Mouse (Mus musculus) intestine, postnatal 0 days (tissue): ENCODE data around the gene Glo1. TPM values are rescaled to one million over a fixed set of nuclear protein-coding genes. Genes with fewer than 3 reads are reported as not detected.

Experiments used
- ATAC-seq: fragments of 200-750 bp; cut with Nextera tagmentation; 2 replicates; pipeline ENCODE4 v1.8.0; 2017; ENCODE audit warnings: mild to moderate bottlenecking, moderate TSS enrichment, moderate library complexity
- H3K27ac ChIP-seq: fragments of 300-500 bp; sonication (generic); 2 replicates; pipeline ENCODE4 v1.5.1; 2014; ENCODE audit warnings: mild to moderate bottlenecking, low read depth, low read length, moderate library complexity
- H3K27me3 ChIP-seq: fragments of 300-500 bp; sonication (generic); replicated peaks from 2 replicates; pipeline ENCODE4 v1.6.1; 2014; ENCODE audit warnings: low read length, mixed read lengths; ENCODE audit not compliant: control insufficient read depth, insufficient read depth
- H3K36me3 ChIP-seq: fragments of 300-500 bp; sonication (generic); 2 replicates; pipeline ENCODE4 v1.6.1; 2014; ENCODE audit warnings: mild to moderate bottlenecking, moderate library complexity; ENCODE audit not compliant: control insufficient read depth, insufficient read depth
- H3K4me1 ChIP-seq: fragments of 300-500 bp; sonication (generic); replicated peaks from 2 replicates; pipeline ENCODE4 v1.6.1; 2014; ENCODE audit warnings: antibody characterized with exemption, low read length, mixed read lengths; ENCODE audit not compliant: control insufficient read depth, insufficient read depth
- H3K4me2 ChIP-seq: fragments of 300-500 bp; sonication (generic); replicated peaks from 2 replicates; pipeline ENCODE4 v1.6.1; 2014; ENCODE audit warnings: low read depth, mild to moderate bottlenecking, moderate library complexity
- H3K4me3 ChIP-seq: fragments of 300-500 bp; sonication (generic); 2 replicates; pipeline ENCODE4 v1.5.1; 2014; ENCODE audit warnings: low read depth, low read length
- H3K9ac ChIP-seq: fragments of 300-500 bp; sonication (generic); 2 replicates; pipeline ENCODE4 v1.6.1; 2014; ENCODE audit warnings: mild to moderate bottlenecking, low read depth, low read length
- H3K9me3 ChIP-seq: fragments of 300-500 bp; sonication (generic); 2 replicates; pipeline ENCODE4 v1.6.1; 2016; ENCODE audit warnings: mixed run types; ENCODE audit not compliant: control insufficient read depth
- CTCF ChIP-seq: sonication (generic); IDR thresholded peaks from 2 replicates; pipeline ENCODE4 v1.5.1; 2016; ENCODE audit warnings: low read depth, mild to moderate bottlenecking, control low read depth, antibody characterized with exemption, moderate library complexity
- WGBS: fragments of 180-500 bp; shearing (Covaris S2); extraction: QIAGEN DNeasy Blood & Tissue Kit; methylation state at CpG from one replicate; pipeline ENCODE4 v1.1.7; 2014; 5-methylcytosine and 5-hydroxymethylcytosine counted together
- polyA plus RNA-seq: library from polyadenylated mRNA; unstranded; fragments of >200 nt; fragmentation: Nextera tagmentation; extraction: Ambion mirVana; gene quantifications from 2 replicates; pipeline ENCODE4 v1.2.1, GENCODE M21; 2015

Gene Glo1
- polyA plus RNA-seq, 1 experiment from 2014 or later, result 176 TPM

DNA sequence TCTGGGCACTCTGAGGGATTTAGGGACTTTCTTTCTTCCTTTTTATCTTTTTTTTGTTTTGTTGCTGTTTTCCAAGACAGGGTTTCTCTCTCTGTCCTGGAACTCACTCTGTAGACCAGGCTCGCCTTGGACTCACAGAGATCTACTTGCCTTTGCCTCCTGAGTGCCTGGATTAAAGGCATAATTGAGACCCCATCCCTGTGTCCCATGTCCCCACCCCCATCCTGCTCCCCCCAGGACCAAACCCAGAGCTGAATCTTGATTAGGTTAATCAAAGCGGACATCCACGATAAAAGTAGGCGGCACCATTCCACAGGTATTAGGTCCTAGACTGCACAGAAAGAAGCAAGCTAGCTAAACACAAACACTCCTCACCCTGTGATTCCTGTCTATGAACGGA is 21.7 kb downstream of the Glo1 start:
- 93% methylated on average over 5 of the region's 5 CpGs for WGBS
- peaks cover 25% of the 10 kb centered on the region for H3K36me3 ChIP-seq
- no peak overlapping the region for H3K4me2 ChIP-seq
- H3K9ac ChIP-seq, result no peak overlapping the region
- no peak overlapping the region for H3K27ac ChIP-seq
- no peak for TF ChIP-seq CTCF
- no peak for ATAC-seq
- H3K27me3 ChIP-seq, result no peaks in the 10 kb centered on the region
- H3K4me1 ChIP-seq, result peaks cover 15% of the 10 kb centered on the region
- H3K9me3 ChIP-seq, result no peaks in the 10 kb centered on the region
- no peak overlapping the region for H3K4me3 ChIP-seq

GRCm38 (mm10) chr17:30604296-30604695 is 22.4 kb downstream of the Glo1 start:
- ATAC-seq, result no peak
- H3K27ac ChIP-seq, result no peak overlapping the region
- H3K36me3 ChIP-seq, result peaks cover 30% of the 10 kb centered on the region
- H3K4me3 ChIP-seq, result no peak overlapping the region
- H3K9ac ChIP-seq, result no peak overlapping the region
- peaks cover 9% of the 10 kb centered on the region for H3K4me1 ChIP-seq
- no peak for TF ChIP-seq CTCF
- 97% methylated on average over 6 of the region's 6 CpGs for WGBS
- no peaks in the 10 kb centered on the region for H3K9me3 ChIP-seq
- H3K4me2 ChIP-seq, result no peak overlapping the region
- H3K27me3 ChIP-seq, result no peaks in the 10 kb centered on the region

DNA sequence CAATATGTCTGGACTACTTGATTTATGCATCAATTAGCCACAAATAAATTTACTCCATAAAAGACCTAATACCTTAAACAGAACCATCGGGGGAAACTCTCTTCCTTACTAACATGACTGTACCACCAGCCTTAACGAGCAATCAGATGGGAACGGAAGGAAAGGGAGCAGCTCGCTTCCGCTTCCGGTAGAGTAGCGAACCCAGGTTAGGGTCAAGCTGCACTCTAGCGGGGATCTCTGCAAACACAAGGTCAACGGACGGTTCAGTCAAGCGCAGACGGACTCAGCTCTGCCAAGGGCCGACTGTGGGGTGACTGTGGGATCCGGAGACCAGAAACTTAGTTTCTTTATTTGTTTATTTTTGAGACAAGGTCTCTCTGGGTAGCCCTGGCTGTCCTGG is 24.5 kb downstream of the Glo1 start:
- no peaks in the 10 kb centered on the region for H3K9me3 ChIP-seq

GRCm38 (mm10) chr17:30598300-30598699 is 28.4 kb downstream of the Glo1 start:
- Histone ChIP-seq H3K27me3 (no peaks in the 10 kb centered on the region), H3K4me3 (no peak overlapping the region), H3K4me2 (no peak overlapping the region), H3K4me1 (no peaks in the 10 kb centered on the region), H3K9me3 (no peaks in the 10 kb centered on the region), H3K9ac (no peak overlapping the region), H3K36me3 (peaks cover 70% of the 10 kb centered on the region), H3K27ac (no peak overlapping the region)
- 87% methylated on average over 5 of the region's 5 CpGs for WGBS
- TF ChIP-seq CTCF, result no peak
- no peak for ATAC-seq

More for the DNA sequence above, 24.5 kb downstream of the Glo1 start:
- Histone ChIP-seq H3K27me3 (no peaks in the 10 kb centered on the region), H3K36me3 (peaks cover 48% of the 10 kb centered on the region), H3K27ac (no peak overlapping the region), H3K4me1 (peaks cover 3% of the 10 kb centered on the region), H3K9ac (no peak overlapping the region), H3K4me2 (no peak overlapping the region), H3K4me3 (no peak overlapping the region)
- no peak for TF ChIP-seq CTCF
- ATAC-seq, result no peak
- WGBS, result 86% methylated on average over 14 of the region's 14 CpGs

DNA sequence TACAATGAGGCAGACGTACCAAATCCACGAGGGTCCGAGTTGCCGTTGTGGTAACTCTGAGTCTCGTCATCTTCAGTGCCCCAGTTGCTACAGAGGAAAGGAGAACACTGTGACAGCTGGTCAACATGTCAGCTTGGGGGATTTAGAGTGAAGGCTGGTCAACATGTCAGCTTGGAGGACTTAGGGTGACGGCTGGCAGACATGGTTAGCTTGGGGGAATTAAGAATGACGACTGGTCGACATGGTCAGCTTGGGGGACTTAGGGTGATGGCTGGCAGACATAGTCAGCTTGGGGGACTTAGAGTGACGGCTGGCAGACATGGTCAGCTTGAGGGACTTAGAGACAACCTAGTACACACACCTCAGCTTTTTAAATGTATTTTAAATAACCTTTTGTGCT is 28.9 kb downstream of the Glo1 start:
- Histone ChIP-seq H3K9me3 (no peaks in the 10 kb centered on the region), H3K36me3 (peaks cover 71% of the 10 kb centered on the region), H3K4me3 (no peak overlapping the region), H3K4me2 (no peak overlapping the region), H3K27ac (no peak overlapping the region), H3K9ac (no peak overlapping the region), H3K27me3 (no peaks in the 10 kb centered on the region), H3K4me1 (no peaks in the 10 kb centered on the region)
- ATAC-seq, result no peak
- TF ChIP-seq CTCF, result no peak
- 96% methylated on average over 9 of the region's 9 CpGs for WGBS

DNA sequence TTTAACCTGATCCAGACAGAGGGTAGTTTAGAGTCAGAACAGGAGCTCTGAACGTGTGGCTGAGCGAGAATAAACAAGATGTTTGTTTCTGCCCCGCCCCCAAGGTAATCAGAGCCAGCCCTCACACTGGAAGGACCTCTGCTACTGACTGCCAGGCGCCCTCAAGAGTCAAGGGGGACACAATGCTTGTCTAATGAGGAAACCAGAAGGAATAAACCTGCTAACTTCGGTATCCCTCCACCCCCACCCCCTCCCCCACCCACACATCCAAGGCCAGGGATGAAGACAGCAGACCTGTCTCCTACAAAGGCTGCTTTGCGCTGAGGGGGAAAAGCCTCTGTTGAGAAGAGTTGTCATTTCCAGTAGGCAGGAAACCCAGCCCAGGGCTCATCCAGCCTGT is 31.8 kb downstream of the Glo1 start:
- Histone ChIP-seq H3K27ac (no peak overlapping the region), H3K4me2 (no peak overlapping the region), H3K4me1 (no peaks in the 10 kb centered on the region), H3K27me3 (no peaks in the 10 kb centered on the region), H3K4me3 (no peak overlapping the region), H3K9me3 (no peaks in the 10 kb centered on the region), H3K36me3 (peaks cover 64% of the 10 kb centered on the region), H3K9ac (no peak overlapping the region)
- 48% methylated on average over 6 of the region's 6 CpGs for WGBS
- no peak for TF ChIP-seq CTCF
- ATAC-seq, result no peak

- Histone ChIP-seq H3K4me1 (no peaks in the 10 kb centered on the region), H3K27me3 (no peaks in the 10 kb centered on the region), H3K4me3 (no peak overlapping the region), H3K9me3 (no peaks in the 10 kb centered on the region), H3K4me2 (no peak overlapping the region), H3K9ac (no peak overlapping the region), H3K27ac (no peak overlapping the region), H3K36me3 (peaks cover 61% of the 10 kb centered on the region)
- 72% methylated on average over 5 of the region's 5 CpGs for WGBS
- no peak for TF ChIP-seq CTCF
- ATAC-seq, result no peak
These were observed 32.3 kb downstream of the Glo1 start for GRCm38 (mm10) chr17:30594407-30594806.
